Mouse (Mus musculus): Measurements from ENCODE around the gene Vmn2r48.
"Not testable (repeated sequence)": the region's sequence is repeated elsewhere in the genome, so short reads cannot be mapped to it uniquely, and the experiment has no call there.

The Vmn2r48 gene

DNA sequence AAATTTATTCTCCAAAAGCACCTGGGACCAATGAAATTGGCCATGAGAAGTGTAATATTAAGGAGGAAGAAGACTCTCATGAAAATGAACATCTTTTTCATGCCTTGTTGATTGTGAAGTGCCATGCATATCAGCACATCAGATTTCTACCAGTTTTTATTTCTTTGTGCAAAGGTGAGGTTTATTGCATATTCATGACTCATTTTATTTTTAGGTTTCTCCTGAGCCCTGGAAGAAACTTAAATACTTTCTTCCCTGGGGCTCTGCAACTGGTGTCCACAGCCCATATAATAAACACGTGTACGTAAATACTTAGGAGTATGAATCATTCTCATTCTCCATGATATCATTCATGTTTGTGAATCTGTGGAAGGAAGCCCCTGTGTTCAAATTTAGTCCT, at the start of gene Vmn2r48:
Gene Vmn2r48 (minus strand): TSS at position 101 of the 400 bp plus-strand sequence.
- not testable (repeated sequence) for DNase-seq

GRCm38 (mm10) chr7:9992157-9992556, 38.8 kb upstream of the Vmn2r48 start, which contains the start of gene Vmn2r49:
TSS of gene Vmn2r49 (minus strand) at chr7:9992257.
- DNase-seq = not testable (repeated sequence)

Data from kidney, adult 11 months (tissue).